Mouse (Mus musculus) lung, embryonic 16.5 days (tissue): ENCODE measurements around the gene Plin4. TPM values are rescaled to one million over a fixed set of nuclear protein-coding genes. Genes with fewer than 3 reads are reported as not detected.
"Not testable (repeated sequence)": the region's sequence is repeated elsewhere in the genome, so short reads cannot be mapped to it uniquely, and the experiment has no call there.

ENCODE experiments used
- ATAC-seq: fragments of 200-750 bp; cut with Nextera tagmentation; 2 replicates; pipeline ENCODE4 v1.8.0; 2017; ENCODE audit warnings: low read depth, mild to moderate bottlenecking, moderate library complexity
- H3K27ac ChIP-seq: fragments of 300-500 bp; sonication (generic); 2 replicates; pipeline ENCODE4 v1.5.1; 2014; ENCODE audit warnings: mild to moderate bottlenecking, control low read depth, low read length
- H3K27me3 ChIP-seq: fragments of 300-500 bp; sonication (generic); 2 replicates; pipeline ENCODE4 v1.6.1; 2014; ENCODE audit warnings: low read depth, low read length, mixed read lengths; ENCODE audit not compliant: control insufficient read depth, insufficient read depth
- H3K36me3 ChIP-seq: fragments of 300-500 bp; sonication (generic); 2 replicates; pipeline ENCODE4 v1.6.1; 2014; ENCODE audit warnings: low read length; ENCODE audit not compliant: control insufficient read depth, insufficient read depth
- H3K4me1 ChIP-seq: fragments of 300-500 bp; sonication (generic); replicated peaks from 2 replicates; pipeline ENCODE4 v1.6.1; 2014; ENCODE audit warnings: low read length, mixed read lengths; ENCODE audit not compliant: control insufficient read depth, insufficient read depth
- H3K4me2 ChIP-seq: fragments of 300-500 bp; sonication (generic); 2 replicates; pipeline ENCODE4 v1.6.1; 2014; ENCODE audit warnings: low read depth, low read length, control low read depth
- H3K4me3 ChIP-seq: fragments of 300-500 bp; sonication (generic); 2 replicates; pipeline ENCODE4 v1.5.1; 2014; ENCODE audit warnings: mild to moderate bottlenecking, low read length, control low read depth
- H3K9ac ChIP-seq: fragments of 300-500 bp; sonication (generic); 2 replicates; pipeline ENCODE4 v1.6.1; 2014; ENCODE audit warnings: low read length, control low read depth
- H3K9me3 ChIP-seq: fragments of 300-500 bp; sonication (generic); 2 replicates; pipeline ENCODE4 v1.6.1; 2016; ENCODE audit warnings: low read length; ENCODE audit not compliant: control insufficient read depth
- WGBS: fragments of 180-500 bp; shearing (Covaris S2); extraction: QIAGEN DNeasy Blood & Tissue Kit; methylation state at CpG from one replicate; pipeline ENCODE4 v1.1.7; 2014; 5-methylcytosine and 5-hydroxymethylcytosine counted together
- polyA plus RNA-seq: library from polyadenylated mRNA; unstranded; fragments of >200 nt; fragmentation: Nextera tagmentation; extraction: Ambion mirVana; gene quantifications from 2 replicates; pipeline ENCODE4 v1.2.1, GENCODE M21; 2015

The Plin4 gene
- polyA plus RNA-seq, 1 experiment from 2014 or later = 0.15 TPM

- no peak overlapping the region for H3K4me2 ChIP-seq
- WGBS = 52% methylated on average over 2 of the region's 2 CpGs
- no peak overlapping the region for H3K4me3 ChIP-seq
- no peak for ATAC-seq
- no peak overlapping the region for H3K27ac ChIP-seq
- H3K9me3 ChIP-seq = no peaks in the 10 kb centered on the region
- H3K4me1 ChIP-seq = no peaks in the 10 kb centered on the region
- no peak overlapping the region for H3K9ac ChIP-seq
- H3K36me3 ChIP-seq = no peaks in the 10 kb centered on the region
- no peaks in the 10 kb centered on the region for H3K27me3 ChIP-seq
Observed at GRCm38 (mm10) chr17:56107736-56108135, 1.9 kb downstream of the Plin4 start.

- no peaks in the 10 kb centered on the region for H3K27me3 ChIP-seq
- WGBS = 58% methylated on average over 4 of the region's 4 CpGs
- H3K9ac ChIP-seq = no peak overlapping the region
- H3K27ac ChIP-seq = no peak overlapping the region
- H3K9me3 ChIP-seq = no peaks in the 10 kb centered on the region
- no peak overlapping the region for H3K4me3 ChIP-seq
- H3K36me3 ChIP-seq = peaks cover 6% of the 10 kb centered on the region; the same call in 1 of the 2 replicates
- no peak for ATAC-seq
- no peak overlapping the region for H3K4me2 ChIP-seq
- H3K4me1 ChIP-seq = no peaks in the 10 kb centered on the region
Observed at GRCm38 (mm10) chr17:56106981-56107380, 2.6 kb downstream of the Plin4 start.

GRCm38 (mm10) chr17:56106436-56106835, 3.2 kb downstream of the Plin4 start:
- not testable (repeated sequence) for H3K27me3 ChIP-seq, H3K4me1 ChIP-seq, H3K36me3 ChIP-seq, ATAC-seq, H3K9ac ChIP-seq, H3K27ac ChIP-seq, H3K4me3 ChIP-seq, H3K4me2 ChIP-seq, H3K9me3 ChIP-seq
- WGBS = 95% methylated on average over 4 of the region's 4 CpGs

GRCm38 (mm10) chr17:56104821-56105220, 4.8 kb downstream of the Plin4 start:
- 95% methylated on average over 2 of the region's 5 CpGs for WGBS
- H3K36me3 ChIP-seq = peaks cover 16% of the 10 kb centered on the region
- not testable (repeated sequence) for H3K27ac ChIP-seq, H3K9ac ChIP-seq, ATAC-seq, H3K27me3 ChIP-seq, H3K4me2 ChIP-seq, H3K9me3 ChIP-seq, H3K4me3 ChIP-seq, H3K4me1 ChIP-seq

- Histone ChIP-seq H3K36me3 (peaks cover 21% of the 10 kb centered on the region), H3K9ac (no peak overlapping the region), H3K4me1 (no peaks in the 10 kb centered on the region), H3K4me2 (no peak overlapping the region), H3K4me3 (no peak overlapping the region), H3K27me3 (no peaks in the 10 kb centered on the region), H3K9me3 (no peaks in the 10 kb centered on the region), H3K27ac (no peak overlapping the region)
- 94% methylated on average over 8 of the region's 8 CpGs for WGBS
- no peak for ATAC-seq
Observed at GRCm38 (mm10) chr17:56103465-56104285, 5.9 kb downstream of the Plin4 start.

- H3K36me3 ChIP-seq = peaks cover 29% of the 10 kb centered on the region
- no peak for ATAC-seq
- 90% methylated on average over 9 of the region's 9 CpGs for WGBS
Observed at GRCm38 (mm10) chr17:56102927-56103326, 6.7 kb downstream of the Plin4 start.

GRCm38 (mm10) chr17:56102158-56102557, 7.4 kb downstream of the Plin4 start:
- ATAC-seq = no peak
- Histone ChIP-seq H3K4me1 (no peaks in the 10 kb centered on the region), H3K27ac (no peak overlapping the region), H3K9ac (no peak overlapping the region), H3K4me2 (no peak overlapping the region), H3K27me3 (no peaks in the 10 kb centered on the region), H3K9me3 (no peaks in the 10 kb centered on the region), H3K4me3 (no peak overlapping the region), H3K36me3 (peaks cover 35% of the 10 kb centered on the region)
- WGBS = 92% methylated on average over 5 of the region's 5 CpGs

More at GRCm38 (mm10) chr17:56102927-56103326, 6.7 kb downstream of the Plin4 start:
- no peak overlapping the region for H3K27ac ChIP-seq
- no peak overlapping the region for H3K9ac ChIP-seq
- no peaks in the 10 kb centered on the region for H3K4me1 ChIP-seq
- H3K9me3 ChIP-seq = no peaks in the 10 kb centered on the region
- H3K4me2 ChIP-seq = no peak overlapping the region
- H3K4me3 ChIP-seq = no peak overlapping the region
- H3K27me3 ChIP-seq = no peaks in the 10 kb centered on the region

GRCm38 (mm10) chr17:56100811-56101210, 8.8 kb downstream of the Plin4 start:
- 84% methylated on average over 3 of the region's 3 CpGs for WGBS

GRCm38 (mm10) chr17:56098711-56099572, 10.7 kb downstream of the Plin4 start:
- no peaks in the 10 kb centered on the region for H3K4me1 ChIP-seq
- H3K4me3 ChIP-seq = no peak overlapping the region
- no peak overlapping the region for H3K9ac ChIP-seq
- H3K27ac ChIP-seq = no peak overlapping the region
- H3K36me3 ChIP-seq = peaks cover 49% of the 10 kb centered on the region
- no peaks in the 10 kb centered on the region for H3K27me3 ChIP-seq
- no peak overlapping the region for H3K4me2 ChIP-seq
- 90% methylated on average over 15 of the region's 15 CpGs for WGBS
- ATAC-seq = no peak
- H3K9me3 ChIP-seq = no peaks in the 10 kb centered on the region

More at GRCm38 (mm10) chr17:56100811-56101210, 8.8 kb downstream of the Plin4 start:
- H3K9me3 ChIP-seq = no peaks in the 10 kb centered on the region
- ATAC-seq = no peak
- H3K4me2 ChIP-seq = no peak overlapping the region
- no peak overlapping the region for H3K4me3 ChIP-seq
- H3K27me3 ChIP-seq = no peaks in the 10 kb centered on the region
- peaks cover 48% of the 10 kb centered on the region for H3K36me3 ChIP-seq
- no peak overlapping the region for H3K27ac ChIP-seq
- H3K4me1 ChIP-seq = no peaks in the 10 kb centered on the region
- H3K9ac ChIP-seq = no peak overlapping the region
